Mouse (Mus musculus): Measurements from ENCODE around the gene Tbx4. TPM values are rescaled to one million over a fixed set of nuclear protein-coding genes. Genes with fewer than 3 reads are reported as not detected.

Gene Tbx4
- total and polyA plus RNA-seq, 3 experiments: 0.55 TPM; not detected in 2

- H3K4me1 ChIP-seq (ENCODE audit: control insufficient read depth, insufficient read depth, low read length): peaks cover 2% of the 10 kb centered on the region; the same call in 1 of the 2 replicates
- WGBS: 9% methylated on average over 6 of the region's 6 CpGs
- peaks cover 47% of the 10 kb centered on the region for H3K27me3 ChIP-seq (ENCODE audit: control insufficient read depth, insufficient read depth, low read length)
- H3K9ac ChIP-seq (ENCODE audit: low read depth, low read length): no peak overlapping the region
- no peak overlapping the region for H3K27ac ChIP-seq
- H3K36me3 ChIP-seq (ENCODE audit: control insufficient read depth, insufficient read depth, low read length): no peaks in the 10 kb centered on the region
- DNase-seq: no peak
- TF ChIP-seq EP300 (IDR thresholded peaks at IDR 0.05; ENCODE audit: insufficient read depth, low read depth, low read length): no peak
- TF ChIP-seq POLR2A (IDR thresholded peaks at IDR 0.05; ENCODE audit: insufficient read depth, low read depth, low read length): no peak
- no peak for TF ChIP-seq CTCF (IDR thresholded peaks at IDR 0.05)
- intact Hi-C loops (cut with DNase I): no loop called here
- H3K4me3 ChIP-seq: no peak overlapping the region
- H3K79me2 ChIP-seq (replicated peaks; ENCODE audit: control insufficient read depth, insufficient read depth, low read length): no peaks in the 10 kb centered on the region
Measured at GRCm38 (mm10) chr11:85892771-85893170, 6.5 kb downstream of the Tbx4 start.

- H3K9ac ChIP-seq (ENCODE audit: low read depth, low read length): no peak overlapping the region
- DNase-seq: no peak
- no peak overlapping the region for H3K4me3 ChIP-seq
- H3K4me1 ChIP-seq (ENCODE audit: control insufficient read depth, insufficient read depth, low read length): peaks cover 2% of the 10 kb centered on the region; the same call in 1 of the 2 replicates
- intact Hi-C loops (cut with DNase I): no loop called here
- H3K27ac ChIP-seq: no peak overlapping the region
- peaks cover 47% of the 10 kb centered on the region for H3K27me3 ChIP-seq (ENCODE audit: control insufficient read depth, insufficient read depth, low read length)
- TF ChIP-seq EP300 (IDR thresholded peaks at IDR 0.05; ENCODE audit: insufficient read depth, low read depth, low read length) (no peak), CTCF (IDR thresholded peaks at IDR 0.05) (no peak), POLR2A (IDR thresholded peaks at IDR 0.05; ENCODE audit: insufficient read depth, low read depth, low read length) (no peak)
- H3K36me3 ChIP-seq (ENCODE audit: control insufficient read depth, insufficient read depth, low read length): no peaks in the 10 kb centered on the region
- 16% methylated on average over 13 of the region's 13 CpGs for WGBS
- no peaks in the 10 kb centered on the region for H3K79me2 ChIP-seq (replicated peaks; ENCODE audit: control insufficient read depth, insufficient read depth, low read length)
Measured at GRCm38 (mm10) chr11:85893400-85894135, 7.3 kb downstream of the Tbx4 start.

GRCm38 (mm10) chr11:85894136-85894530 is 7.9 kb downstream of the Tbx4 start:
- no peaks in the 10 kb centered on the region for H3K36me3 ChIP-seq (ENCODE audit: control insufficient read depth, insufficient read depth, low read length)
- intact Hi-C loops (cut with DNase I): no loop called here
- H3K27ac ChIP-seq: no peak overlapping the region
- peaks cover 42% of the 10 kb centered on the region for H3K27me3 ChIP-seq (ENCODE audit: control insufficient read depth, insufficient read depth, low read length)
- no peak for DNase-seq
- WGBS: 20% methylated on average over 3 of the region's 3 CpGs
- H3K4me3 ChIP-seq: no peak overlapping the region
- TF ChIP-seq POLR2A (IDR thresholded peaks at IDR 0.05; ENCODE audit: insufficient read depth, low read depth, low read length): no peak
- TF ChIP-seq CTCF (IDR thresholded peaks at IDR 0.05): no peak
- TF ChIP-seq EP300 (IDR thresholded peaks at IDR 0.05; ENCODE audit: insufficient read depth, low read depth, low read length): no peak
- no peak overlapping the region for H3K9ac ChIP-seq (ENCODE audit: low read depth, low read length)
- peaks cover 2% of the 10 kb centered on the region; the same call in 1 of the 2 replicates for H3K4me1 ChIP-seq (ENCODE audit: control insufficient read depth, insufficient read depth, low read length)
- no peaks in the 10 kb centered on the region for H3K79me2 ChIP-seq (replicated peaks; ENCODE audit: control insufficient read depth, insufficient read depth, low read length)

GRCm38 (mm10) chr11:85894731-85895545 is 8.7 kb downstream of the Tbx4 start:
- intact Hi-C loops (cut with DNase I): no loop called here
- Histone ChIP-seq H3K9ac (ENCODE audit: low read depth, low read length) (no peak overlapping the region), H3K79me2 (replicated peaks; ENCODE audit: control insufficient read depth, insufficient read depth, low read length) (no peaks in the 10 kb centered on the region), H3K27ac (no peak overlapping the region), H3K4me3 (peak overlapping the region; percentile 30), H3K4me1 (ENCODE audit: control insufficient read depth, insufficient read depth, low read length) (peaks cover 2% of the 10 kb centered on the region; the same call in 1 of the 2 replicates), H3K27me3 (ENCODE audit: control insufficient read depth, insufficient read depth, low read length) (peaks cover 37% of the 10 kb centered on the region), H3K36me3 (ENCODE audit: control insufficient read depth, insufficient read depth, low read length) (no peaks in the 10 kb centered on the region)
- 4% methylated on average over 43 of the region's 43 CpGs for WGBS
- TF ChIP-seq POLR2A (IDR thresholded peaks at IDR 0.05; ENCODE audit: insufficient read depth, low read depth, low read length) (no peak), EP300 (IDR thresholded peaks at IDR 0.05; ENCODE audit: insufficient read depth, low read depth, low read length) (no peak), CTCF (IDR thresholded peaks at IDR 0.05) (no peak)
- DNase-seq: peak; percentile 25 to 47

- Histone ChIP-seq H3K4me3 (no peak overlapping the region), H3K9ac (ENCODE audit: low read depth, low read length) (no peak overlapping the region), H3K27ac (no peak overlapping the region), H3K27me3 (ENCODE audit: control insufficient read depth, insufficient read depth, low read length) (peaks cover 24% of the 10 kb centered on the region), H3K36me3 (ENCODE audit: control insufficient read depth, insufficient read depth, low read length) (no peaks in the 10 kb centered on the region), H3K4me1 (ENCODE audit: control insufficient read depth, insufficient read depth, low read length) (peaks cover 2% of the 10 kb centered on the region; the same call in 1 of the 2 replicates), H3K79me2 (replicated peaks; ENCODE audit: control insufficient read depth, insufficient read depth, low read length) (no peaks in the 10 kb centered on the region)
- intact Hi-C loops (cut with DNase I): no loop called here
- DNase-seq: no peak
- TF ChIP-seq CTCF (IDR thresholded peaks at IDR 0.05) (no peak), POLR2A (IDR thresholded peaks at IDR 0.05; ENCODE audit: insufficient read depth, low read depth, low read length) (no peak), EP300 (IDR thresholded peaks at IDR 0.05; ENCODE audit: insufficient read depth, low read depth, low read length) (no peak)
- WGBS: 60% methylated on average over 12 of the region's 13 CpGs
Measured at GRCm38 (mm10) chr11:85896335-85896985, 10.2 kb downstream of the Tbx4 start.

All from heart, adult 2 months (tissue).